Mouse (Mus musculus): ENCODE data around the gene Mrpl54.
A peak's percentile ranks its signal among the peaks of the same experiment; 100 is the strongest.

Mrpl54 gene

GRCm38 (mm10) chr10:81261025-81261424 lies 5.7 kb downstream of the Mrpl54 start:
- no peak for DNase-seq (ENCODE audit: low spot score in 2 of 2)

GRCm38 (mm10) chr10:81259225-81259884 lies 7.4 kb downstream of the Mrpl54 start:
- DNase-seq (ENCODE audit: low spot score in 2 of 2), result no peak

DNA sequence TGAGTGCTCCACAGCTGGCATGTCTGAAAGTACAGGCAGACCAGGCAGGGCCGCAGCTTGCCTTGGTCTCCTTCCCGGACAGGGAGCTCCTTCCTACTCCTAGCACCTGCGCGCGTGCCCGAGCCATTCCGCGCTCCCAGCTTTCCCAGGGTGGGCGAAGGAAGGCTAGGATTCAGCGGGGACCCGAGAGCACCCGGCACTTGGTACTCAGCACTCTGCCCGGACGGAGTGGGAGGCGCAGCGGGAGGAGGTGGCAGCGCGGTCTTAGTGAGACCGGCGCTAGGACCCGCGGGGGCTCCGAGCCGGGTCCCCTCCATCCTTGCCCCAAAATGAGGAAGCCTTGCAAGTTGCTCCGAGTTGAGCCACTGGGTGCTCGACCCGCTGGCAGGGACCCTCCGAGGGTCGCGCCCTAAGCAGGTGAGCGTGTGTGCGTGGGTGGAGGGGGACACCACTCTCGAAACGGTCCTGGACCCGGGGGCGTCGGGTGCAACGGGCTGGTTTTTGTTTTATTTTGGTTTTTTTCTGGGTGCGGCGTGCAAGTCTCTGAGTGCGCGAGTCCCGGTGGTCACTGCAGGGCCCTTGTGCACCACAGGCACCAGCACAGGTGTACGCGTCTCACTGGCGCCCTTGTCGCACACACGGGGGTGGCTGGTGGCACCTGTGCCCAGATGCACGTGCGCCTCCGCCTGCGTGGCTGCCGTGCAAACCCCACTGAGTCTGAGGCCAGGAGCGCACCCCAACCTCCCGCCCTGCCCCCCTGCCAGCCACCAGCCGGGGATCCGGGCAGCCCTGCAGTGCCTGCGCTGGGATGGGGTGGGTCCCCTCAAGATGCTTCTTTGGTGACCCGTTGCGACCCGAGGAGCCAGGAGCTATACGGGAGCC lies 9.3 kb downstream of the Mrpl54 start:
- DNase-seq (ENCODE audit: low spot score in 2 of 2), result peak in 1 of 2 experiments; percentile 41

DNA sequence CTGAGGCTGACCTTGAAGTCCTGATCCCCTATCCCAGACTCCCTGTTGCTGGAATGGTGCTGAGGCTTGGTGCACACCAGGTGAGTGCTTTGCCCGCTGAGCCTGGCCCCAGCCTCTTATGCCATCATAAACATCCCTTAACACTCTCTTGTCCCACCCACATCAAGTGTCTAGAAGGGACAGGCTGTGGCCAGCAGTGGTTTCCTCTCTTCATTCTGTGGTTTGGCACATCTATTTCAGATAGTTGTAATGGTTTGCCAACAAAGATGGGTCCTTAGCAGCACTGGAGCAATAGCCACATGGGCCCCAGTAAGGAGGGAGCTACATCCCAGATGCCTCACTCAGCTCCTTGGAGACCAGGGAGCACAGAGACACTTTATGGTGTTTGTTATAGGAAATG lies 11.8 kb downstream of the Mrpl54 start:
- no peak for DNase-seq (ENCODE audit: low spot score in 2 of 2)

DNA sequence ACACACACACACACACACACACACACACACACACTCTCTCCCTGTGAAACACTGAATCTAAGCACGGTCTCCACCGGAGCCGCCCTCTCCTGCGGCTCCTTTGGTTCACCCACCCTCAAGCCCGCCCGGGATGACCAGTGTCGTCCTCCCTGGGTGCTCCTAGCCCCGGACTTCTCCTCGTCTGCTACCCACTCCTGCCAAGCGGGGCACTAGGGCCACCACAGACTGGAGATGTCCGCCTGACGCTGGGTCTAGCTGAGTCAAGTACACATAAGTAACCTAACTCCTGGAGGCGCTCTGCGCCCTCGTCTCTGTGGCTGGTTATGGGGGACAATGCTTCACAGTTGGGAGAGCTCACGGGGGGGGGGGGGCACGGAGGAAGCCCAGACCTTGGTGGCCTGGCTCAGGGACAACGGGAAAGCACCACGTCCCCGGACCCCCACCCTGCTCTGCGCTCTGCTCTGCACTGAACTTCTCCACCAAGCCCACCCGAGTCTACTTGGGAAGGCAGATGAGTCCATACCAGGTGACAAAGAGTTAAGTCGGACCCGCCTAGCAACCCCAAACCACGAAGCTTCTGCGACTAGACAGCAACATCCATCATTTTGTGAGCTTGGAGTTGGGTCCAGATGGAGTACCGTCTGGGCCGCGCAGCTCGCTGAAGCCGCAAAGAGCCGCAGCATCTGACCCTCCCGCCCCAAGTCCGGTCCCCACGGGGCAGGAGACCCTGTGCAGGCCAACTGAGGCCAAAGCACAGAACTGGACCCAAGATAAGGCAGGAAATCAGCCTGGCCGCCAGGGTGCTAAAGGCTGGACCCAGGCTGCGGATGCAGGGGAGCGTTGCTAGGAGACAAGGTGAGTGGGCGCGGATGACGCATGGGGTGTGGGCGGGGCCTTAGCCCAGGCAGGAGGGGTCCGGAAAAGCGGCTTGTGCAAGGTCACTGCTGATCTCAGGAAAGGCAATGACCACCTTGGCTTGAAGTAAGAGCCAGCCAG lies 14.0 kb downstream of the Mrpl54 start, which contains the start of gene Matk:
Gene Matk (plus strand): TSS at position 512 of the 996 bp plus-strand sequence.
- no peak for DNase-seq (ENCODE audit: low spot score in 2 of 2)

DNA sequence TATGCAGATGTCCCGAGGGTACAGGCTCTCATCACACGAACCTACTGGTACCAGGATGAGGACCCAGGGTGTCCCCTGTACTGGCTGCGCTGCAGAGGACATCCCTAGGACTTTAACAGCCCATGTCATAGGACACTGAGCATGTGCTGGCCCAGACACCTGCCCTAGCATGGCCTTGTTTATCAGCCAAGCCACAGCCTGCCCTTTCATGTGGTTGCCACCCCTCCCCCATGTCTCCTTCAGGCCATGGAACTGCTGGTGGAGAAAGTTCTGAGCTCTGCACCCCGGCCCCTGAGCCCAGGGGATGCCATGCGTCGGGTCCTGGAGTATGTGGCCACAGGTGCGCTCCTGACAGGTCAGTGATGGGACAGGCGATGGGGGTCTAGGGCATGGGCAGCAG lies 17.3 kb downstream of the Mrpl54 start:
- no peak for DNase-seq (ENCODE audit: low spot score in 2 of 2)

DNA sequence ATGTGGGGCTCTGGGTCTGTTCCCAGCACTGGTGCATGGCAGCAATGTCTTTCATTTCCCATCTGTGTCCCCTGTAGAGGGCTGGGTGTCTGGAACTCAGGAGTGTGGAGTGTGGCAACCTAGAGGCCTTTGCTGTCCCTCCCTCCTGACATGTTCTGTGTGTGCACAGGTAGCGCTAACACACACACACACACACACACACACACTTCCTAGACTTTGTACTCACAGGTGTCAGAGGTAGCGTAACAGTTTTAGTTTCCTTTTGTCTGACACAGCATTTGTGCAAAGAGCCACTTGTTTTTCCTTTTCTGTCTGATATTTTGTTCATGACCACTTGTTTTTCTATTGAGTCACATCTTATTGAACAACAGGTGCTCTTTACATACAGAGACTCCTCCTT lies 18.9 kb downstream of the Mrpl54 start:
- no peak for DNase-seq (ENCODE audit: low spot score in 2 of 2)

- DNase-seq (ENCODE audit: low spot score in 2 of 2), result no peak
Measured at GRCm38 (mm10) chr10:81245166-81245565, 21.6 kb downstream of the Mrpl54 start.

DNA sequence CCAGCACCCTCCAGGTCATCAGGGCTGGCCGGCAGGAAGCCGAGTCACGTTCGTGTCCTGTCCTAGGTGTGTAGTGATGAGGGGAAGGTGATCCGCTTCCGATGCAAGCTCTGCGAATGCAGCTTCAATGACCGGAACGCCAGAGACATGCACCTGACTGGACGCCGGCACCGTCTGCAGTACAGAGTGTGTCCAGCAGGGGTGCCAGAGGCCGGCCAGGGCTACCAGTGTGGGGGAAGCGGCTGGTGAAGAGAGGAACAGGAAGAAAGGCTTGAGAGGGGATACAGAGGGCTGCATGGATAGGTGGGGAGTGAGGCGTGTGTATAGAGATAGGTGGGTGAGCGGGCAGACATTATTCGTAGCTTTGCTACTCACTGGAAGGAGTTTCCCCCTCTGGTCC lies 22.1 kb downstream of the Mrpl54 start:
- peak; percentile 69 to 81 for DNase-seq (ENCODE audit: low spot score in 2 of 2)

- DNase-seq (ENCODE audit: low spot score in 2 of 2), result no peak
Measured at GRCm38 (mm10) chr10:81244146-81244545, 22.6 kb downstream of the Mrpl54 start.

DNA sequence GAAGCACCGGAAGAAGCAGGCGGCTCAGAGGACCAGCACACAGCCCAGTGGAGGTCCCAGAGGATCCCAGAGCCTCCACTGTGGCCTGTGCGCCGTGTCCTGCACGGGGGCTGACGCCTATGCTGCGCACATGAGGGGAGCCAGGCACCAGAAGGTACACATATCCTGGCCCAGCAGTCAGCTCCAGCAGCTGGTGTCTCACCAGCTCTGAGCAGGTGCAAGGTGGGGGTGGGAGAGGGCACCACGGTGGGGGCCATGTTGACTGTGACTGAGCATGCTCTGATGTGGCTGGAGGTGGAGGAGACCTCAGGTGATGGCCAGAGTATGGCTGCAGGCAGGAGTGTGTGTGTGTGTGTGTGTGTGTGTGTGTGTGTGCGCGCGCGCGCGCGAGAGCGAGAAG lies 24.7 kb downstream of the Mrpl54 start:
- DNase-seq (ENCODE audit: low spot score in 2 of 2), result no peak

DNA sequence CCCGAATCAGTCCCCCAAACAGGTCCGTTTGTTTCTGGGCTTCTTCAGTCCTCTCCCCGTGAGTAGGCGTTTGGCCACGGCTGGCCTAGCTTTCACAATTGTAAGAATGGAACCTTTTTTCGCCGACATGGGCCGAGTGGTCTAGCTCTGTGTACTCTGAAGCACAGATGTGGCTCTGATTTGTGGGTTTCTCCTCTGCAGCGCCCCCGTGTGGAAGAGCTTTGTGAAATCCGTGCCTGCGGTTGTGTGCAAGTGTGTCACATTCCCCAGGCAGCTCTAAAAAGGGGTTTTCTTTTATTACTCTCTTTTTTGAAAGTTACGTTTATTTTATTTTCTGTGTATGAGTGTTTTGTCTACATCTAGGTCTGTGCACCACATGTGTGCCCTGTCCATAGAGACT lies 25.9 kb downstream of the Mrpl54 start:
- peak in 1 of 2 experiments; percentile 58 for DNase-seq (ENCODE audit: low spot score in 2 of 2)

DNA sequence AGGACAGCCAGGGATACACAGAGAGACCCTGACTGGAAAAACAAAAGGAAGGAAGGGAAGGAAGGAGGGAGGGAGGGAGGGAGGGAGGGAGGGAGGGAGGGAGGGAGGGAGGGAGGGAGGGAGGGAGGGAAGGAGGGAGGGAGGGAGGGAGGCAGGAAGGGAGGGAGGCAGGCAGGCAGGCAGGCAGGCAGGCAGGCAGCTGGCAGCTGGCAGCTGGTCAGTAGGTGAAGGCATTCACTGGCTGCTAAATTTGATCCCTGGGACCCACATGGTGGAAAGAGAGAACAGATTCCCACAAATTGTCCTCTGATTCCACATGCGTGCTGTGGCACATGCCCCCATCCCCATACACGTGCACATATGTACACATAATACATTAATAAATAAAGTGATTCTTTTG lies 28.1 kb downstream of the Mrpl54 start:
- no peak for DNase-seq (ENCODE audit: low spot score in 2 of 2)

DNA sequence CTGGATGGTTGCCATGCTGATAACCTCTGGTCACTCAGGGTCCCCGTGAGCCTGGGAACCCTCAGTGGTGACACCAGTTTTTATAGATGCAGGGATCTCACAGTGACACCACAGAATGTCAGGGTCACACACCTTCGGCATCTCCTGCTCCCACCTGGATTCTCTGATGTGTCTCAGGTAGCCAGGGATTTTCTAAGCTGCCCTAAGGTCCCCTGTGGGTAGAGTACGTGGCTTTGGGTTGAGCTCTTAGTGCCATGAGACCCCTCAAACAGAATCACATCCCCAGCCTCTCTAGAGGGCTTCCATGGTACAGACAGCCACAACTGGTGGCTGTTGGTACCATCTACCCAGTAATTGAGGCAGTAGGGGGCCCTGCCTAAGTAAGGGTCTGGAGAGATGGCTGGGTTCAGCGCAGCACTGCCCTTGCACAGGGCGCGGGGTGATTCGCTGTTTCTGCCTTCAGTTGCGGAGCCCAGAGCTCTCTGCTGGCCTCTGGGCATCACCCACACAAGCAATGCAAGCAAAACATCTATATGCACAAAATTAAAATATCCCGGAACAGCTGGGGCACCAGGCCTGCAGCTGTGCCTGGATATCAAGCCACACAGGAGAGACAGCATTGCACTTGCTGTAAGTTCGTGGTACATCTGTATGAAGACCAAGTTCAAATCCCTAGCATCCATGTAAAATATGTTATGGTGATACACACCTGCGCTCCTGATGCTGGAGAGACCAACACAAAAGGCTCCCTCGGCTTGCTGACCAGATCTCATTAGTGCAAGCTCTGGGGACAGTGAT lies 30.1 kb downstream of the Mrpl54 start:
- no peak for DNase-seq (ENCODE audit: low spot score in 2 of 2)

GRCm38 (mm10) chr10:81234206-81234605 lies 32.5 kb downstream of the Mrpl54 start:
- no peak for DNase-seq (ENCODE audit: low spot score in 2 of 2)

GRCm38 (mm10) chr10:81233226-81233585 lies 33.5 kb downstream of the Mrpl54 start:
- DNase-seq (ENCODE audit: low spot score in 2 of 2), result no peak

- DNase-seq (ENCODE audit: low spot score in 2 of 2), result peak; percentile 78 to 86
Measured at GRCm38 (mm10) chr10:81232580-81233225, 34.0 kb downstream of the Mrpl54 start, which contains the start of gene Zfr2. TSS of gene Zfr2 (plus strand) at chr10:81233155.

DNA sequence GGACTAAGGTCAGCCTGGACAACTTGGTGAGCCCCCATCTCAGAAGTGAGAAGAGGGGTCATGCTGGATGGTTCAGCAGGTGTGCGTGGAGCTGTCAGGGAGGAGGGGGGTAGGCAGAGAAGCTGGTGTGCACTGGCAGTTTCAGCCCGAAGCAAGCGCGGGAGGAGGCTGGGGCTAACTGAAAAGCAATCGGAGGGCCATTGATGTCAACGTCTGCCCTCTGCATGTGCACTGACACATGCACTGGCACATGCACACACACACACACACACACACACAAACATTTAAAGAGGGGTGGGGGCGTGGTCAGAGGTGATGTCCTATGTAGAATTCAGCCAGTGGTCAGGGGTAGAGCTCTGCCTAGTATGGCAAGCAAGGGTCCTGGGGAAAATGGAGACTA lies 35.3 kb downstream of the Mrpl54 start:
- DNase-seq (ENCODE audit: low spot score in 2 of 2), result no peak

DNA sequence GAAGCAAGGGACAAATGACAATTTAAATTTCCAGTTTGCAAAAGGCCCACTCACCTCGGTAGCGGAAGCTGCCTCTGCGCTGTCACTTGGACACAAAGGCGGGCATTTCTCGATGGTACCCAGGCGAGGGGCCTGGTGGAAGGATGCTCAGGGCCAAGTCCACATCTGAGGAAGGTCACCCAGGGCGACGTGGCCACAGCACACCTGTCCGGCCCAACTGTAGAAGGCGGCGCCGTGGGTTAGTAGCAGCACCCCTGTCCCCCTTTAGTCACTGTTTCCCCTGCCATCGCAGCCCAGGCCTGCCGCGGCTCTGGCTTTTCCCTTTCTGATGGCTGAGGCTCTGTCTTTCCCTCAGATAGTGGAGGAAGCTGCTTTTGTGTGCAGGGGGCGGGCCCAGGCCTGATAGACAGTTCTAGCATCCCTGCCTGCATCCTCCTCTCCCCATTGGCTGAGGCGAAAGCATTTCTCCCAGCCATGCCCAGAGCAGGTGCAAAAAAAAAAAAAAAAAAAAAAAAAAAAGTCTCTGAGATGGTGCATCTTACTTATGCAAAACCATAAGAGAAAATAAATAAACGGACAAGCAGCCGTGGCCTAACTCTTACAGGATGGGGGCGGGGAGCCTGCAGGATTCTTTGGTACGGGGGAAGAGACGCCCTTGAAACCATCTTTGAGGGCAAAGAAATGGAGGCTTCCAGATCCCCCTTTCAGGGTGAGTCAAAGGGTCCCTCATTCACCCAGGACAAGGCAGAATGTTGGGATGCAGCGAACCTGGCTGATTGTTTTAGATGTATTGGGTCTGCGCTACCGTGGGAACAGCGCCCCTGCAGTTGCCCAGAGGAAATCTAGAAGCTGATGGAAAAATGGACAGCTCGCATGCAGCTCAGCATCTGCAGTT lies 36.0 kb downstream of the Mrpl54 start, which contains the start of gene Atcay:
Gene Atcay (minus strand): TSS at position 396 of the 895 bp plus-strand sequence.
- DNase-seq (ENCODE audit: low spot score in 2 of 2), result no peak
